Mouse (Mus musculus) limb, embryonic 15.5 days (tissue): ENCODE results near the gene Zbp1. TPM values are rescaled to one million over a fixed set of nuclear protein-coding genes. Genes with fewer than 3 reads are reported as not detected.

Experiments
- ATAC-seq: fragments of 200-750 bp; cut with Nextera tagmentation; 2 replicates; pipeline ENCODE4 v1.8.0; 2017; ENCODE audit warnings: low read depth, moderate TSS enrichment; ENCODE audit not compliant: insufficient number of reproducible peaks, low FRiP score, low TSS enrichment
- H3K27ac ChIP-seq: fragments of 300-500 bp; sonication (generic); 2 replicates; pipeline ENCODE4 v1.5.1; 2015; ENCODE audit warnings: moderate library complexity, mild to moderate bottlenecking, inconsistent platforms
- H3K27me3 ChIP-seq: fragments of 300-500 bp; sonication (generic); 2 replicates; pipeline ENCODE4 v1.6.1; 2015; ENCODE audit warnings: inconsistent platforms
- H3K36me3 ChIP-seq: fragments of 300-500 bp; sonication (generic); 2 replicates; pipeline ENCODE4 v1.6.1; 2015; ENCODE audit warnings: inconsistent platforms
- H3K4me1 ChIP-seq: fragments of 300-500 bp; sonication (generic); 2 replicates; pipeline ENCODE4 v1.6.1; 2015; ENCODE audit warnings: inconsistent platforms
- H3K4me2 ChIP-seq: fragments of 300-500 bp; sonication (generic); 2 replicates; pipeline ENCODE4 v1.6.1; 2015; ENCODE audit warnings: mild to moderate bottlenecking, inconsistent platforms
- H3K4me3 ChIP-seq: fragments of 300-500 bp; sonication (generic); 2 replicates; pipeline ENCODE4 v1.5.1; 2015; ENCODE audit warnings: mild to moderate bottlenecking, inconsistent platforms
- H3K9ac ChIP-seq: fragments of 300-500 bp; sonication (generic); 2 replicates; pipeline ENCODE4 v1.6.1; 2015; ENCODE audit warnings: inconsistent platforms
- H3K9me3 ChIP-seq: fragments of 300-500 bp; sonication (generic); 2 replicates; pipeline ENCODE4 v1.6.1; 2016; ENCODE audit warnings: inconsistent platforms
- WGBS: fragments of 180-500 bp; shearing (Covaris S2); methylation state at CpG from one replicate; pipeline ENCODE4 v1.1.7; 2015; 5-methylcytosine and 5-hydroxymethylcytosine counted together
- polyA plus RNA-seq: library from polyadenylated mRNA; unstranded; fragments of >200 nt; fragmentation: Nextera tagmentation; extraction: Ambion mirVana; gene quantifications from 2 replicates; pipeline ENCODE4 v1.2.1, GENCODE M21; 2015

The Zbp1 gene
- polyA plus RNA-seq, 1 experiment from 2014 or later: 0.64 TPM

GRCm38 (mm10) chr2:173182796-173183195 lies 35.9 kb downstream of the Zbp1 start:
- WGBS: 84% methylated on average over 7 of the region's 7 CpGs
- no peak overlapping the region for H3K27ac ChIP-seq
- H3K27me3 ChIP-seq: peaks cover 7% of the 10 kb centered on the region
- no peaks in the 10 kb centered on the region for H3K9me3 ChIP-seq
- no peak for ATAC-seq
- H3K36me3 ChIP-seq: no peaks in the 10 kb centered on the region
- H3K9ac ChIP-seq: no peak overlapping the region
- H3K4me2 ChIP-seq: no peak overlapping the region
- H3K4me3 ChIP-seq: no peak overlapping the region
- peaks cover 14% of the 10 kb centered on the region; the same call in 1 of the 2 replicates for H3K4me1 ChIP-seq

DNA sequence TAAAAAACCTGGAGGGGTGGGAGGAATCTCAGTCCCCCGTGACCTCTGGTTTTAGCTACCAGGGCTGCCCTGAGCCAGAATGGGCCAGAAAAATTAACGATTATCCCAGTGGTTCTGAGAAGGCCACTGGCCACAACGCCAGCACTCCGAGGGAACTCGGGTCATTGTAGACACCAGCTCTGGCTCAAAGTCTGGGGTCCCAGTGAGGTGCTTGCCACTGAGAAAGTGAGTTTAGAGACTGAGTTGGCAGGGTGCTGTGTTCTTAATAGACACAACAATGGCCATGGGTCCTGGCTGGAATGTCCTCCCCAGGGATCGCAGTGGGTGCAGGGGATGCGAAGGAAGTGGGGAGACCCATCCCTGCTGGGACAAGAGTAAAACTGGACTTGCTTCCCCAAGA lies 36.8 kb downstream of the Zbp1 start:
- no peak overlapping the region for H3K9ac ChIP-seq
- WGBS: 89% methylated on average over 7 of the region's 7 CpGs
- no peaks in the 10 kb centered on the region for H3K9me3 ChIP-seq
- H3K4me1 ChIP-seq: peaks cover 14% of the 10 kb centered on the region; the same call in 1 of the 2 replicates
- no peaks in the 10 kb centered on the region for H3K36me3 ChIP-seq
- no peak for ATAC-seq
- no peak overlapping the region for H3K27ac ChIP-seq
- H3K27me3 ChIP-seq: peaks cover 7% of the 10 kb centered on the region
- H3K4me3 ChIP-seq: no peak overlapping the region
- H3K4me2 ChIP-seq: no peak overlapping the region

GRCm38 (mm10) chr2:173181486-173181885 lies 37.2 kb downstream of the Zbp1 start:
- Histone ChIP-seq H3K4me3 (no peak overlapping the region), H3K9me3 (no peaks in the 10 kb centered on the region), H3K9ac (no peak overlapping the region), H3K27me3 (peaks cover 7% of the 10 kb centered on the region), H3K36me3 (no peaks in the 10 kb centered on the region), H3K4me1 (peaks cover 13% of the 10 kb centered on the region; the same call in 1 of the 2 replicates), H3K4me2 (no peak overlapping the region), H3K27ac (no peak overlapping the region)
- ATAC-seq: no peak
- 49% methylated on average over 5 of the region's 5 CpGs for WGBS

GRCm38 (mm10) chr2:173180721-173181388 lies 37.9 kb downstream of the Zbp1 start:
- ATAC-seq: no peak
- 77% methylated on average over 11 of the region's 11 CpGs for WGBS
- no peak overlapping the region for H3K4me3 ChIP-seq
- H3K36me3 ChIP-seq: no peaks in the 10 kb centered on the region
- H3K4me2 ChIP-seq: no peak overlapping the region
- peaks cover 12% of the 10 kb centered on the region; the same call in 1 of the 2 replicates for H3K4me1 ChIP-seq
- peaks cover 7% of the 10 kb centered on the region for H3K27me3 ChIP-seq
- no peaks in the 10 kb centered on the region for H3K9me3 ChIP-seq
- H3K27ac ChIP-seq: no peak overlapping the region
- H3K9ac ChIP-seq: no peak overlapping the region

DNA sequence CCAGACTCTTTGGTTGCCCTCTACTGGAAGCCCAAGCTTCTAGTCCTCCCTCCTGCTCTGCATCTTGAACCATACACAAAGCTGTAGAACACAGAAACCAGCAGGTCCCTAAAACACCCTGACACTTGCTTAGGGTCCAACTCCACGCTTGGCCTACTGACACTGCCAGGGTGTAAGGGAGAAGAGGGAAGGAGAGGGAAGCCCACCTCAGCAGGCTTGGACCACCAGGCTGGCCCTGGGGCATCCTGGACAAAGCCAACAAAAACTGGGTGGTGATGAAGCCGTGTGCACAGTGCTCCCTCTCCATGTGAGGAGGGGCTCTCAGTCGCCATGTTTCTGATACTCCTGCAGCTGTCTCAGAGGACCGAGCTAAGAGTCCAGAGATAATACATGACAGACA lies 38.7 kb downstream of the Zbp1 start:
- WGBS: 69% methylated on average over 4 of the region's 4 CpGs
- no peak overlapping the region for H3K4me2 ChIP-seq
- peaks cover 7% of the 10 kb centered on the region; the same call in 1 of the 2 replicates for H3K27me3 ChIP-seq
- no peak overlapping the region for H3K9ac ChIP-seq
- no peak for ATAC-seq
- no peaks in the 10 kb centered on the region for H3K9me3 ChIP-seq
- H3K4me3 ChIP-seq: no peak overlapping the region
- no peak overlapping the region for H3K27ac ChIP-seq
- no peaks in the 10 kb centered on the region for H3K36me3 ChIP-seq
- H3K4me1 ChIP-seq: peaks cover 12% of the 10 kb centered on the region; the same call in 1 of the 2 replicates

DNA sequence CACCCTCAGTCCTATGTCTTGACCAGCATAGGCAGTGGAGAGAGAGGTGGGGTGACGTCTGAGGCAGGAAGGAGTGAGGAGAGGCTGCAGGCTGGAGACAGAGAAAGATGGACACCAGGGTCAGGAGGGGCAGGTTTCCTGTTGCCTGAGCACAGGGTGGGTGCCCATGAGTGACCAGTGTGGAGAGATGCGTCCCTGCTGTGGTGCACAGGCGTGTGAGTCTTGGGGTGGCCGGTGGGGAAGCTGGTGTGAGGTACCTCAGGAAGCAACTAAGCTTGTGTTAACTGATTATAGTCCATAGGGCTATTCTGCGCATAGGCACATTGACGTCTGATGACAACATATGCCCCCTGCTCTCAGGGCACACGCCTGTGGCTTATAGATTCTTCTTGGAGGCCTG lies 39.7 kb downstream of the Zbp1 start:
- no peaks in the 10 kb centered on the region for H3K9me3 ChIP-seq
- H3K4me1 ChIP-seq: peaks cover 19% of the 10 kb centered on the region
- H3K4me2 ChIP-seq: no peak overlapping the region
- WGBS: 82% methylated on average over 7 of the region's 7 CpGs
- H3K4me3 ChIP-seq: no peak overlapping the region
- H3K36me3 ChIP-seq: no peaks in the 10 kb centered on the region
- ATAC-seq: no peak
- H3K9ac ChIP-seq: no peak overlapping the region
- H3K27me3 ChIP-seq: no peaks in the 10 kb centered on the region; the same call in 1 of the 2 replicates
- H3K27ac ChIP-seq: no peak overlapping the region

GRCm38 (mm10) chr2:173177951-173178350 lies 40.8 kb downstream of the Zbp1 start:
- no peak overlapping the region for H3K4me2 ChIP-seq
- no peak overlapping the region for H3K4me3 ChIP-seq
- H3K4me1 ChIP-seq: peaks cover 27% of the 10 kb centered on the region
- 79% methylated on average over 8 of the region's 8 CpGs for WGBS
- ATAC-seq: no peak
- no peaks in the 10 kb centered on the region for H3K36me3 ChIP-seq
- H3K27ac ChIP-seq: no peak overlapping the region
- H3K9me3 ChIP-seq: no peaks in the 10 kb centered on the region
- no peaks in the 10 kb centered on the region; the same call in 1 of the 2 replicates for H3K27me3 ChIP-seq
- no peak overlapping the region for H3K9ac ChIP-seq

DNA sequence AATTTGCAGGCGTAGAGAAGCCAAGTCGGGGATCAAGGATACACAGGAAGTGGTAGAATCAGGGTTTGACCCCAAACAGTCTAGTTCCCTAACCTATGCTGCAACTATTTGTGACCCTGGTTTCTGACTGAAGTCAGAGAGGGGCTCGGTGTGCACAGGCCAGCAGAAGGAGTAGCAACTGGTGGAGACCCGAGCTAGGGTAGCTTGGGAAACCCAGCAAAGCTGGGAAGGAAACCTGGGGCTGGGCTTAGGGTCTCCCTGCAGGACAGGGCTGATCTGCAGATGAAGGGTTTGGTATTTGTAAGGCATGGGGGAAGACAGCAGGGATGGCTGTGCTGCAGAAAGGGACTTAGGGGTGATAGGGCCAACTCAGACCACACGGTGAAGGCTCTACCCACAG lies 41.2 kb downstream of the Zbp1 start:
- no peak overlapping the region for H3K27ac ChIP-seq
- H3K4me2 ChIP-seq: no peak overlapping the region
- no peak overlapping the region for H3K9ac ChIP-seq
- H3K4me3 ChIP-seq: no peak overlapping the region
- H3K9me3 ChIP-seq: no peaks in the 10 kb centered on the region
- no peak for ATAC-seq
- H3K27me3 ChIP-seq: no peaks in the 10 kb centered on the region; the same call in 1 of the 2 replicates
- H3K4me1 ChIP-seq: peaks cover 32% of the 10 kb centered on the region
- no peaks in the 10 kb centered on the region for H3K36me3 ChIP-seq
- 79% methylated on average over 5 of the region's 5 CpGs for WGBS

DNA sequence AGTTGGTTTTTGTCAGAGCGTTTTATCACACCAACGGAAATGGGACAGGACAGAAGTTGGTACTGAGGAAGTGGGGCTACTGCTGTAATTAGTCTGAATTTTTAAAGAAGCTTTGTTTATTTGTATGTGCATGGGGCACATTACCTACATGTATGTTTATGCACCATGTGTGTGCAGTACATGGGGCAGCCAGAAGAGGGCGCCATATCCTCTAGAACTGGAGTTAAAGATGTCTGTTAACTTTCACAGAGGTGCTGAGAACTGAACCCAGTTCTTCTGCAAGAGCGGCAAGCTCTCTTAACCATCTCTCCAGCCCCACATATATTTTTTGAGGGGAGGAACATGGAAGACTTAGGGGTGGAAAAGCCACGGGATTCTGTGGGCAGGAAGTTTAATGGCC lies 43.0 kb downstream of the Zbp1 start:
- no peaks in the 10 kb centered on the region; the same call in 1 of the 2 replicates for H3K27me3 ChIP-seq
- WGBS: 90% methylated on average over 5 of the region's 5 CpGs
- ATAC-seq: no peak

DNA sequence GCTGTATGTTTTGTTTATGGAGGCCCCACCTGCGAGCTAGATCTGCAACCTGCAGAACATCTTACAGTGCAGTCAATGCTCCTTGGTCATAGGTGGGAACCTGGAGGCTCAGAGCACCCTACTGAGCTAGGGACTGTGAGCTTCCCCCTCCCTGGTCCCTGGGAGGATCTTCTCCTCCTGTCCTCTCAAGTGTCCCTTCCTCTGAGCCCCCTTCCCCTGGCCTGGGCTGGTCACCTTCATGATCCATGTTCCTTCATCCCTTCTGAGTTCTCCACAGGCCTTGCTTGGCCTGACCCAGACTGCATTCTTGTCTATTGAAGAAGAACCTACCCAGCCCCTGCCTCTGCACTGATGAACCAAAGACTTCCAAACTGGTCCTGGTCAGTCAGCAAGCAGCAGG lies 44.2 kb downstream of the Zbp1 start:
- Histone ChIP-seq H3K27me3 (peaks cover 4% of the 10 kb centered on the region; the same call in 1 of the 2 replicates), H3K4me1 (peaks cover 45% of the 10 kb centered on the region), H3K4me3 (peak overlapping the region; percentile 26; the same call in 1 of the 2 replicates), H3K36me3 (no peaks in the 10 kb centered on the region), H3K4me2 (peak overlapping the region; percentile 45), H3K9me3 (no peaks in the 10 kb centered on the region), H3K9ac (no peak overlapping the region), H3K27ac (peak overlapping the region; percentile 94)
- WGBS: 36% methylated on average over 1 of the region's 1 CpGs
- ATAC-seq: no peak

More for the DNA sequence above, 43.0 kb downstream of the Zbp1 start:
- no peak overlapping the region for H3K9ac ChIP-seq
- H3K4me1 ChIP-seq: peaks cover 44% of the 10 kb centered on the region
- no peak overlapping the region for H3K4me3 ChIP-seq
- H3K9me3 ChIP-seq: no peaks in the 10 kb centered on the region
- no peak overlapping the region for H3K27ac ChIP-seq
- H3K36me3 ChIP-seq: no peaks in the 10 kb centered on the region
- no peak overlapping the region for H3K4me2 ChIP-seq

DNA sequence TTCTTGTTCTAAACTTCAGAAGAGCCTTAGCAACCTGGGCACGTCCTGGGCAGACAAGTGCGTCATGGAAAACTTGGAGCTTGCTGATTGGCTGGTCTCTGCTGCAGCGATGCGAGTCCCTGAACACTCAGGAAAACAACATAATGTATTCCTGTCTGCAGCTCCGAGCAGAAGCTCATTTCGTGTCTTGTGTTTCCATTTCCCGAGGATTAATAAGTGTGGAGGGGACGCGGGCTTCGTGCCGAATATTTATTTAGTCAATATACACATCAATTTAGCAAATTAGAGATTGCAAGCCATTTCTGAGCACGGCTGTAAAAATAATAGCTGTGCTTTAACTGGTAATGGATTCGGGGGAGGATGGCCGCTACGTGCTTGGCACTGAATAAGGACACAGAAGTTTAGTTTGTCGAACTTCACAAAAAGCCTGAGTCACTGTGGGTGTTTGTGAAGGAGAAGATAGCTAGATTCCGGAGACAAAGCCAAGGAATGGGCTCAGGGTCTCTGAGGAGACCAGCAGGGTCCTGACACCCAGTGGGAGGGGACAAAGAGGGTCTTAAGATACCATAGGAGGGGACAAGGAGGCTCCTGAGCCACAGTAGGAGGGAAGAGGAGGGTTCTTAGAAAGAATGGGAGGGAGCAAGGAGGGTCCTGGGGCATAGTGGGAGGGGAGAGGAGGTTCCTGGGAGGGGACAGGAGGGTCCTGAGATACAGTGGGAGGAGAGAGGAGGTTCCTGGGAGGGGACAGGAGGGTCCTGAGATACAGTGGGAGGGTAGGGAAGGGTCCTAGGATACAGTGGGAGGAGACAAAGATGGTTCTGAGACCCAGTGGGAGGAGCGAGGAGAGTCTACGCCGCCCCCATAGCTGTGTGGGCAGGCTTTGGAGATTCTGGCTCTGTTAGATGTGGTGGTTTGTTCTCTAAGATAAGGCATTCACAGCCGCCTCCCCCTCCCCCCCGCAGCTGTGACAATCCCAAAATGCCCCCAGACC lies 44.9 kb downstream of the Zbp1 start:
- peaks cover 47% of the 10 kb centered on the region for H3K4me1 ChIP-seq
- peak; percentile 86 for ATAC-seq

More for the DNA sequence above, 44.9 kb downstream of the Zbp1 start:
- H3K4me3 ChIP-seq: peak overlapping the region; percentile 26
- WGBS: 5% methylated on average over 22 of the region's 22 CpGs
- H3K9ac ChIP-seq: peak overlapping the region; percentile 7; the same call in 1 of the 2 replicates
- H3K9me3 ChIP-seq: no peaks in the 10 kb centered on the region
- peak overlapping the region; percentile 45 for H3K4me2 ChIP-seq
- H3K27ac ChIP-seq: peak overlapping the region; percentile 94
- H3K27me3 ChIP-seq: peaks cover 4% of the 10 kb centered on the region; the same call in 1 of the 2 replicates
- H3K36me3 ChIP-seq: no peaks in the 10 kb centered on the region
